Mouse (Mus musculus) brain, adult 10 weeks (tissue): Measurements from ENCODE around the gene Gm44503. TPM values are rescaled to one million over a fixed set of nuclear protein-coding genes. Genes with fewer than 3 reads are reported as not detected.

Experiments
- polyA plus RNA-seq: library from polyadenylated mRNA; stranded (reverse); fragments of 350-450 nt; fragmentation: Illumina TruSeq; extraction: RNeasy Lipid Tissue Mini Kit (QIAGEN cat#74804); gene quantifications from one replicate; pipeline ENCODE4 v1.2.3, GENCODE M21; 2015; ENCODE audit warnings: low read depth, low replicate concordance

Gm44503 gene
- polyA plus RNA-seq = not detected

GRCm38 (mm10) chr9:72958521-72959450 lies at the start of gene Gm44503, which contains the start of gene Dyx1c1:
Gm44503 (plus strand) TSS chr9:72958852.
Dyx1c1 (plus strand) TSS chr9:72958785.

GRCm38 (mm10) chr9:72925021-72925934 lies 33.4 kb upstream of the Gm44503 start, which contains the start of gene Pygo1:
Pygo1 (plus strand) TSS chr9:72925645.

GRCm38 (mm10) chr9:72985250-72986220 lies 26.9 kb downstream of the Gm44503 start, which contains the start of the genes Ccpg1os and Ccpg1:
Ccpg1os (minus strand) TSS chr9:72985382.
Ccpg1 (plus strand) TSS chr9:72985429.

GRCm38 (mm10) chr9:73040080-73040479 lies 81.4 kb downstream of the Gm44503 start, which contains the start of gene Pigb:
Pigb (minus strand) TSS chr9:73040378.

GRCm38 (mm10) chr9:73044146-73045079 lies 85.8 kb downstream of the Gm44503 start, which contains the start of gene Rab27a:
Rab27a (plus strand) TSS chr9:73044854.

Other genes with a start within 250 kb of the Gm44503 start
- 0.89 TPM for gene Prtg, start 152.0 kb upstream of the Gm44503 start, polyA plus RNA-seq
- 13.7 TPM for gene Pygo1, start 33.2 kb upstream of the Gm44503 start, polyA plus RNA-seq
- 2.3 TPM for gene Dyx1c1, start 67 bp upstream of the Gm44503 start, polyA plus RNA-seq
- gene Ccpg1os, start 26.5 kb downstream of the Gm44503 start, polyA plus RNA-seq = 19.4 TPM
- 91.2 TPM for gene Ccpg1, start 26.6 kb downstream of the Gm44503 start, polyA plus RNA-seq
- 10.4 TPM for gene Pigb, start 81.5 kb downstream of the Gm44503 start, polyA plus RNA-seq
- gene Rab27a, start 86.0 kb downstream of the Gm44503 start, polyA plus RNA-seq = 6.1 TPM
- gene Khdc3, start 143.0 kb downstream of the Gm44503 start, polyA plus RNA-seq = 0.88 TPM
- not detected for gene Gm20509, start 143.6 kb downstream of the Gm44503 start, polyA plus RNA-seq
- gene Rsl24d1, start 154.6 kb downstream of the Gm44503 start, polyA plus RNA-seq = 64.9 TPM